Mouse (Mus musculus) heart, embryonic 11.5 days (tissue): ENCODE results near the gene Baiap3. TPM values are rescaled to one million over a fixed set of nuclear protein-coding genes. Genes with fewer than 3 reads are reported as not detected.

Experiments used
- ATAC-seq: fragments of 200-750 bp; cut with Nextera tagmentation; replicated peaks from 2 replicates; pipeline ENCODE4 v1.8.0; 2017; ENCODE audit warnings: moderate library complexity; ENCODE audit not compliant: insufficient number of reproducible peaks, low FRiP score, low TSS enrichment
- H3K27ac ChIP-seq: fragments of 300-500 bp; sonication (generic); 2 replicates; pipeline ENCODE4 v1.5.1; 2014; ENCODE audit warnings: mild to moderate bottlenecking, low read depth, low read length
- H3K27me3 ChIP-seq: fragments of 300-500 bp; sonication (generic); 2 replicates; pipeline ENCODE4 v1.6.1; 2014; ENCODE audit warnings: mild to moderate bottlenecking, low read length, mixed read lengths; ENCODE audit not compliant: control insufficient read depth, insufficient read depth
- H3K36me3 ChIP-seq: fragments of 300-500 bp; sonication (generic); 2 replicates; pipeline ENCODE4 v1.6.1; 2014; ENCODE audit warnings: mild to moderate bottlenecking, low read length, moderate library complexity, mixed read lengths; ENCODE audit not compliant: control insufficient read depth, insufficient read depth
- H3K4me1 ChIP-seq: fragments of 300-500 bp; sonication (generic); 2 replicates; pipeline ENCODE4 v1.6.1; 2014; ENCODE audit warnings: low read length; ENCODE audit not compliant: control insufficient read depth, insufficient read depth
- H3K4me2 ChIP-seq: fragments of 300-500 bp; sonication (generic); 2 replicates; pipeline ENCODE4 v1.6.1; 2014; ENCODE audit warnings: mild to moderate bottlenecking, moderate library complexity
- H3K4me3 ChIP-seq: fragments of 300-500 bp; sonication (generic); 2 replicates; pipeline ENCODE4 v1.5.1; 2014; ENCODE audit warnings: low read depth, low read length
- H3K9ac ChIP-seq: fragments of 300-500 bp; sonication (generic); 2 replicates; pipeline ENCODE4 v1.6.1; 2014; ENCODE audit warnings: mild to moderate bottlenecking, low read depth, low read length, moderate library complexity
- H3K9me3 ChIP-seq: fragments of 300-500 bp; sonication (generic); replicated peaks from 2 replicates; pipeline ENCODE4 v1.6.1; 2016; ENCODE audit warnings: low read length; ENCODE audit not compliant: control insufficient read depth
- WGBS: fragments of 180-500 bp; shearing (Covaris S2); extraction: QIAGEN DNeasy Blood & Tissue Kit; methylation state at CpG from one replicate; pipeline ENCODE4 v1.1.7; 2014; ENCODE audit not compliant: insufficient replicate concordance; 5-methylcytosine and 5-hydroxymethylcytosine counted together
- polyA plus RNA-seq: library from polyadenylated mRNA; unstranded; fragments of >200 nt; fragmentation: Nextera tagmentation; extraction: Ambion mirVana; gene quantifications from 2 replicates; pipeline ENCODE4 v1.2.1, GENCODE M21; 2014

The Baiap3 gene
- polyA plus RNA-seq, 1 experiment from 2014 or later, result 0.63 TPM

GRCm38 (mm10) chr17:25253760-25254159, 2.4 kb downstream of the Baiap3 start:
- no peak overlapping the region for H3K9ac ChIP-seq
- H3K27me3 ChIP-seq, result peaks cover 53% of the 10 kb centered on the region
- no peak for ATAC-seq

GRCm38 (mm10) chr17:25252643-25253042, 3.5 kb downstream of the Baiap3 start:
- ATAC-seq, result no peak
- H3K4me1 ChIP-seq, result peaks cover 10% of the 10 kb centered on the region
- no peak overlapping the region for H3K27ac ChIP-seq
- H3K9ac ChIP-seq, result no peak overlapping the region
- H3K9me3 ChIP-seq, result no peaks in the 10 kb centered on the region
- 44% methylated on average over 3 of the region's 3 CpGs for WGBS
- no peak overlapping the region for H3K4me3 ChIP-seq
- H3K4me2 ChIP-seq, result no peak overlapping the region
- H3K27me3 ChIP-seq, result peaks cover 63% of the 10 kb centered on the region
- no peaks in the 10 kb centered on the region for H3K36me3 ChIP-seq

More at GRCm38 (mm10) chr17:25253760-25254159, 2.4 kb downstream of the Baiap3 start:
- Histone ChIP-seq H3K4me3 (no peak overlapping the region), H3K4me2 (no peak overlapping the region), H3K9me3 (no peaks in the 10 kb centered on the region), H3K27ac (no peak overlapping the region), H3K4me1 (peaks cover 10% of the 10 kb centered on the region), H3K36me3 (0 out of 2 replicates have a peak, but pooled peaks cover 2% of the 10 kb centered on the region)
- WGBS, result 34% methylated on average over 10 of the region's 10 CpGs

- H3K9me3 ChIP-seq, result no peaks in the 10 kb centered on the region
- ATAC-seq, result no peak
- H3K36me3 ChIP-seq, result no peaks in the 10 kb centered on the region
- peaks cover 52% of the 10 kb centered on the region for H3K27me3 ChIP-seq
- H3K4me2 ChIP-seq, result no peak overlapping the region
- no peak overlapping the region for H3K9ac ChIP-seq
- H3K27ac ChIP-seq, result no peak overlapping the region
- WGBS, result 67% methylated on average over 8 of the region's 8 CpGs
- H3K4me1 ChIP-seq, result no peaks in the 10 kb centered on the region
- H3K4me3 ChIP-seq, result no peak overlapping the region
These were observed 5.9 kb downstream of the Baiap3 start for GRCm38 (mm10) chr17:25250181-25250835.

- ATAC-seq, result no peak
These were observed 8.0 kb downstream of the Baiap3 start for GRCm38 (mm10) chr17:25248033-25248750.

GRCm38 (mm10) chr17:25244239-25244638, 11.9 kb downstream of the Baiap3 start:
- no peak for ATAC-seq
- Histone ChIP-seq H3K9me3 (no peaks in the 10 kb centered on the region), H3K4me1 (peaks cover 12% of the 10 kb centered on the region), H3K36me3 (peaks cover 4% of the 10 kb centered on the region; the same call in 1 of the 2 replicates), H3K4me2 (no peak overlapping the region), H3K9ac (no peak overlapping the region), H3K27me3 (peaks cover 11% of the 10 kb centered on the region; the same call in 1 of the 2 replicates), H3K4me3 (no peak overlapping the region), H3K27ac (no peak overlapping the region)
- 79% methylated on average over 16 of the region's 16 CpGs for WGBS

More at GRCm38 (mm10) chr17:25248033-25248750, 8.0 kb downstream of the Baiap3 start:
- H3K4me3 ChIP-seq, result no peak overlapping the region
- no peak overlapping the region for H3K4me2 ChIP-seq
- H3K9ac ChIP-seq, result no peak overlapping the region
- no peaks in the 10 kb centered on the region for H3K9me3 ChIP-seq
- H3K36me3 ChIP-seq, result no peaks in the 10 kb centered on the region; the same call in 1 of the 2 replicates
- WGBS, result 75% methylated on average over 18 of the region's 18 CpGs
- H3K27me3 ChIP-seq, result peaks cover 32% of the 10 kb centered on the region
- no peaks in the 10 kb centered on the region for H3K4me1 ChIP-seq
- H3K27ac ChIP-seq, result no peak overlapping the region

- Histone ChIP-seq H3K4me3 (no peak overlapping the region), H3K4me2 (no peak overlapping the region), H3K27ac (no peak overlapping the region), H3K9ac (no peak overlapping the region), H3K9me3 (no peaks in the 10 kb centered on the region), H3K27me3 (0 out of 2 replicates have a peak, but pooled peaks cover 6% of the 10 kb centered on the region), H3K4me1 (peaks cover 15% of the 10 kb centered on the region), H3K36me3 (peaks cover 4% of the 10 kb centered on the region; the same call in 1 of the 2 replicates)
- ATAC-seq, result no peak
- WGBS, result 87% methylated on average over 11 of the region's 11 CpGs
These were observed 12.9 kb downstream of the Baiap3 start for GRCm38 (mm10) chr17:25243131-25243780.

GRCm38 (mm10) chr17:25239695-25240636, 16.2 kb downstream of the Baiap3 start, which contains the start of the genes Gnptg and Tsr3:
Gnptg (minus strand) TSS chr17:25240124.
Tsr3 (plus strand) TSS chr17:25240170.
- Histone ChIP-seq H3K36me3 (peaks cover 9% of the 10 kb centered on the region), H3K9ac (peak within 1 kb of the TSS; percentile 91), H3K27ac (peak within 1 kb of the TSS; percentile 63), H3K4me1 (peaks cover 15% of the 10 kb centered on the region), H3K4me3 (peak within 1 kb of the TSS; percentile 87), H3K9me3 (no peaks in the 10 kb centered on the region), H3K4me2 (peak within 1 kb of the TSS; percentile 94), H3K27me3 (no peaks in the 10 kb centered on the region)
- WGBS, result under 1% methylated on average over 80 of the region's 80 CpGs
- 0 out of 2 replicates have a peak, but pooled peaks have one; percentile 70 for ATAC-seq
